Mouse (Mus musculus) heart, postnatal 14 days (tissue): ENCODE data around the gene Gjb3. TPM values are rescaled to one million over a fixed set of nuclear protein-coding genes. Genes with fewer than 3 reads are reported as not detected.
A peak's percentile ranks its signal among the peaks of the same experiment; 100 is the strongest.

Source experiments
- DNase-seq, 2 experiments: peaks; one replicate each; pipeline ENCODE4 v3.0.0; 2021 to 2022
- intact Hi-C: fragments of 180-260 bp; cut with DNase I; formaldehyde crosslinking; loops from one replicate; pipeline ENCODE4 v1.15.1; 2025
- total RNA-seq, 2 experiments: library from RNA; stranded (reverse); gene quantifications; 2 replicates each; pipeline ENCODE4 v1.2.3; 2021

Gjb3 gene
- total RNA-seq, 2 experiments from 2014 or later, result 0.22 TPM; not detected in 1

DNA sequence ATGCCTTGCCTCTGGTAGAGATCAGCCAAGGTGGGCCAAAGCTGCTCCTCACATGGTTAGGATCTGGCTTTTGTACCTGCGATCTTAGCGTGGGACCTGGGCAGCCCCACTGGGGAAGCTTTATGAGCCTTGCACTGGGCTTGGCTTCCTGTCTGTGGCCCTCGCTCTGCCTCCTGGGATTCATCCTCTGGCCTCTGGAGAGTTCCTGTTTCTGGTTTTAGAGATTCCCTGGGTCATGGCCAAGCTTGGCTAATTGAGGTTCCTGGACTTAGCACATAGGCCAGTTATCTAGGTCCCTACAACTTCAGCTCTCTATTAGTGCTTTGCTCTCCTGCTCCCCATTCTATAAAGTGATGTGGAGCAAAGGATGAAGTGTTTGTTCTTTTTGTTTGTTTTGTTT, 26.8 kb downstream of the Gjb3 start:
- peak; percentile 42 to 51 for DNase-seq

DNA sequence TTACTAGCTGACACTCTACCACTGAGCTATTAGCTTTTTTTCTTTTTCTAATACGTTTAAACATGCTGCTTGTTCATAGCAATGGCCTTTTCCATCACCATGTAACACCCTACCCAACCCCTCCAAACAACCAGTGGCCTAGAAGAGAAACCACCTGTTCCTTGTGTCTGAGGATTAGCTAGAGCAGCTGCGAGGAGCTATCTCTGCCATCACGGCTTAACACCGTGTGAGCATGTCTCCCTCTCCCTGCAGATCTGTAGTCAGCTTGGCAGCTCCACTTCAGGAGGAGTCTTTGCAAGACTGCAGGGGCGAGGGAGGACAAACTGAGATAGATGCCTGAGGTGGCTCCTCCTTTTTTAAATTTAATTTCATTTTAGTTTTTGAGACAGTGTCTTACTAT, 30.1 kb downstream of the Gjb3 start:
- intact Hi-C loops, result no loop called here

More for the DNA sequence above, 26.8 kb downstream of the Gjb3 start:
- intact Hi-C loops, result no loop called here

DNA sequence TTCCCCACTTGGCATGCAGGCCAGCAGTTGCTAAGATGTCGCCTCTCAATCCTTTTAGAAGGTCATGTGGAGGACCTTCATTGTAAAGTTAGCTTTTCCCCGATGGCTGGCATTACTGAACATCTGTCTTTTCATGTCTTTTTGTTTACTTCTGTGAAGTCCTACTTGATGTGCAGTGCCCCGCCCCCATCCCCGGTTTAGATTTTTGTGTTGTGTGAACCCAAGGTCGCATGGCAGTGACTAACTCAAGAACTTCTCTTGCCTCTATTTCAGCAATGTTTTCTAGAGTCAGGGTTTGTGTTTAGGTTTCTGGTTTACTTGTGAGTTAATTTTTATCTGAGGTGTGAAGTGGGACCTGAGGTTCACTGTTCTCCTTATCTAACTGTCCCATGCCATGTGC, 38.0 kb downstream of the Gjb3 start:
- DNase-seq, result no peak
- intact Hi-C loops, result no loop called here

More for the DNA sequence above, 30.1 kb downstream of the Gjb3 start:
- DNase-seq, result no peak

DNA sequence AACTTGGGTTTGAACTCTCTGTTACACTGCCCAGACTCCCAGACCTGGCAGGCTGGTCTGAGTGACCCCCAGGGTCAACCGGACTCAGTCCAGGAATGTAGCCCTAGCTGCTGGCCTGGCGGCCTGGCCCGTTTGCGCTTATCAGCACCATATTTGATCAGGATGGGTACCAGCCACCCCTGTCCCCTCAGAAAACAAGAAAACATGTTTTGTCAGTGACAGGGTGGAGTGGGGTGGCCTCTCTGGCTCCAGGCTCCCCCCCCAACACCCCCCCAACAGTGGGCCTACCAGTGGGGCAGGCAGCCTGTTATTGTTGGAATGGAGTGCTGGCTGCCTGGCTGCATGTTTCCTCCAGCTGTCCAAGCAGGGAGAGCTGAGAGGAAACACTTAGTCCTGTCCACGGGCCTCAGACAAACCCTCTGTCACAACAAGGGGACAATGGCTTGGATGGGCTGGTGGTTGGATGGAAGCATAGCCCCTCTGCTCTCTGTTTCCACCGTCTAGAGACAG, 41.5 kb downstream of the Gjb3 start:
- peak; percentile 64 to 65 for DNase-seq

DNA sequence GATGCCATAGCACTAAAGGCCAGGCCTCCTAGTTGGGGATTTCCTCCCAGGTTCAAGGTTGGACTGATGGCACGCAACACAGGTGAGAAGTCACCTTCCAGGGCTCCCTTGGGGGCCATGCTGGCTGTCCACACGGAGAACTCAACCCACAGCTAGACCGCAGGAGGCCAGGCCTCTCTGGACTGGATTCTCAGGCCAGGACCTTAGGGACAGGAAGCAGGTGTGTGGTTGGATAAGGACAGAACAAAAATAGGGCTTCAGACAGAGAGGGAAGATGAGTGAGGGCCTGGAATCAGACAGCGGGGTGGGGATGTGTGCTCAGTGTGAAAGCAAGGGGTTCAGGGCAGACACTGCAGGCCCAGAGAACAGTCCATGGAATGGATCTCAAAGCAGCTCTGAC, 43.7 kb downstream of the Gjb3 start:
- no peak for DNase-seq
- intact Hi-C loops, result no loop called here

More for the DNA sequence above, 41.5 kb downstream of the Gjb3 start:
- intact Hi-C loops, result no loop called here

DNA sequence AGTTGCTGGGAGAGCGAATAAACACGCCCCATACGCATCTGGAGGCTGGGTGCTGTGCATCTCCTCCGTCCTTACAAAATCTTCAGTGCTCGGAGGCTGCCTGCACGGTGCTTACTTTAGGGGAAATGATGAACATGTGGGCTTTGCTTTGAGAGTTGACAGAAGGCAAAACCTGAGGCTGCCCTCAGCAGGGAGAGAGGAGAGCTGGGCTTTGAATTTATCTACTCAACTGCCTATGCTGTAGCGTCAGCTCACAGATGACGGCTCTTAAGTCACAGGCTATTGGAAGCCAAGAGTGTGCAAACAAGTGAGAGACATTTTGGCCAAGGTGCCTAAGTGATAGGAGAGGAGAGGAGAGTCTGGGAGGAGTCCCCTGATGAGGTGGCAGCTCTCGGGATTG, 51.4 kb downstream of the Gjb3 start:
- intact Hi-C loops, result loop anchor here (2.0 kb wide), 2 partner anchors 20 to 36 kb away; partner anchors contain the start of gene Gja4
- DNase-seq, result no peak

DNA sequence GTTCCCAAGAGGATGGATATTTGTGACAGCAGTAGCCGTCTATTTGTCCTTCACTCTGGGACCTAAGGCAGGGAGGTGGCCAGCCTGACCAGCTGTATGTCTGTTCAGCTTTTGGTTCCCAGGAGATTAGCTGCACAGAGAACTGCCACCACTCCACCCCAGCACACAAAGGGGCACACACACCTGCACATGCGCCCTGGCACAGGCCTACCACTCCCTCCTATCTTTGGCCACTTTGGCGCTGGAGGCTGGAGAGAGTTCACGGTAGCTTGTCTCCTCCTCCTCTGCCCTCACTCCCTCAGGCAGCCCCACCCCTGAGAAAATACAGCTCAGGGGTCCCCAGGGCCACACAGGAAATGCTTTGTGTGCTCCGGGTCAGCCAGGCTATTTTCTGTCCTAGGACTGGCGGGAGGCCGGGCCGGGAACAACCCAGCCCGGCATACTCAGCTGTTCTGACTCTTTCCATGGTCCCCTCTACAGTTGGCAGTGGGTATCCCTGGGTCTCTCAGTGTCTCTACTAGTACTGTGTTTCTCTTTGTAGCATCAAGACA, 52.1 kb downstream of the Gjb3 start:
- peak; percentile 63 to 67 for DNase-seq
- intact Hi-C loops, result loop anchor here (2.0 kb wide), 2 partner anchors 20 to 36 kb away; partner anchors contain the start of gene Gja4

Other genes starting within 250 kb of the Gjb3 start
- gene Tmem35b, start 207.2 kb downstream of the Gjb3 start, total RNA-seq, result 1 to 10 TPM; 1.6 to 2.2 TPM
- under 1 TPM; 0.26 to 0.29 TPM for gene Dlgap3, start 161.6 kb downstream of the Gjb3 start, total RNA-seq
- gene Smim12, start 87.1 kb downstream of the Gjb3 start, total RNA-seq, result 10 to 100 TPM; 43.1 to 43.5 TPM
- gene Gja4, start 16.8 kb downstream of the Gjb3 start, total RNA-seq, result 10 to 100 TPM; 20.8 to 23.0 TPM
- gene Gjb4, start 23.2 kb upstream of the Gjb3 start, total RNA-seq, result not detected
- gene Gjb5, start 27.3 kb upstream of the Gjb3 start, total RNA-seq, result under 1 TPM; 0.48 to 0.61 TPM